In genomic region chr14:23400777-23401469, GRCm38 (mm10) we compare ENCODE assay signal across 9 mouse cellular contexts.
DNase-seq lines count a peak whose midpoint lies in the region; ATAC-seq and TF ChIP-seq lines count a peak whose summit lies in the region.
"Had no signal": no experiment of that assay in that cellular context is flagged by ENCODE, and none has a peak within 500 bp of the region (broad histone marks: within the 10 kb centered on the region; RNA-seq: fewer than 3 reads in every experiment).

No protein-coding gene starts in this region.

- no peaks in the 10 kb centered on the region for H3K36me3 ChIP-seq in liver, adult 2 months (ENCODE audit: control insufficient read depth, insufficient read depth, low read length)
- H3K36me3 ChIP-seq in liver, embryonic 12.5 days, result no peaks in the 10 kb centered on the region
- no peaks in the 10 kb centered on the region for H3K36me3 ChIP-seq in forebrain, embryonic 12.5 days (replicated peaks)
- no peaks in the 10 kb centered on the region for H3K36me3 ChIP-seq in midbrain, embryonic 12.5 days

- no peaks in the 10 kb centered on the region for H3K9me3 ChIP-seq in liver, embryonic 12.5 days (replicated peaks)
- H3K9me3 ChIP-seq in forebrain, embryonic 12.5 days, result no peaks in the 10 kb centered on the region
- H3K9me3 ChIP-seq in midbrain, embryonic 12.5 days, result no peaks in the 10 kb centered on the region

- WGBS in liver, adult 2 months, result 22% methylated on average over 6 of the region's 6 CpGs
- 16% methylated on average over 6 of the region's 6 CpGs for WGBS in liver, embryonic 12.5 days (ENCODE audit: insufficient replicate concordance)
- 17% methylated on average over 6 of the region's 6 CpGs for WGBS in forebrain, embryonic 12.5 days
- WGBS in midbrain, embryonic 12.5 days, result 16% methylated on average over 6 of the region's 6 CpGs

- H3K4me3 ChIP-seq in liver, adult 2 months (ENCODE audit: insufficient read depth, low read depth, low read length), result no peak overlapping the region
- H3K4me3 ChIP-seq in liver, embryonic 12.5 days, result no peak overlapping the region
- H3K4me3 ChIP-seq in forebrain, embryonic 12.5 days (replicated peaks), result no peak overlapping the region
- no peak overlapping the region for H3K4me3 ChIP-seq in midbrain, embryonic 12.5 days

- H3K27ac ChIP-seq in liver, adult 2 months (replicated peaks; ENCODE audit: insufficient read depth, low read depth, low read length), result no peak overlapping the region
- H3K27ac ChIP-seq in liver, embryonic 12.5 days, result no peak overlapping the region
- H3K27ac ChIP-seq in forebrain, embryonic 12.5 days, result no peak overlapping the region
- no peak overlapping the region for H3K27ac ChIP-seq in midbrain, embryonic 12.5 days (replicated peaks)
- H3K27ac ChIP-seq: macrophage had no signal

- H3K27me3 ChIP-seq in liver, adult 2 months (ENCODE audit: control insufficient read depth, insufficient read depth, low read length), result no peaks in the 10 kb centered on the region
- no peaks in the 10 kb centered on the region for H3K27me3 ChIP-seq in liver, embryonic 12.5 days (replicated peaks)
- H3K27me3 ChIP-seq in forebrain, embryonic 12.5 days, result peaks cover 20% of the 10 kb centered on the region
- H3K27me3 ChIP-seq in midbrain, embryonic 12.5 days, result peaks cover 4% of the 10 kb centered on the region; the same call in 1 of the 2 replicates

- no peaks in the 10 kb centered on the region for H3K79me2 ChIP-seq in liver, adult 2 months (ENCODE audit: control insufficient read depth, insufficient read depth, low read length)

- H3K4me1 ChIP-seq in liver, adult 2 months (ENCODE audit: control insufficient read depth, insufficient read depth, low read length), result no peaks in the 10 kb centered on the region
- H3K4me1 ChIP-seq in liver, embryonic 12.5 days, result no peaks in the 10 kb centered on the region
- no peaks in the 10 kb centered on the region; the same call in 1 of the 2 replicates for H3K4me1 ChIP-seq in forebrain, embryonic 12.5 days
- peaks cover 5% of the 10 kb centered on the region; the same call in 1 of the 2 replicates for H3K4me1 ChIP-seq in midbrain, embryonic 12.5 days

- peak; percentile 29; the same call in 1 of the 2 replicates for TF ChIP-seq CTCF in liver, adult 2 months (IDR thresholded peaks at IDR 0.05; ENCODE audit: low read depth, low read length)

- ATAC-seq in liver, embryonic 12.5 days, result no peak
- peak; percentile 83 for ATAC-seq in forebrain, embryonic 12.5 days (ENCODE audit: low FRiP score)
- ATAC-seq in midbrain, embryonic 12.5 days (ENCODE audit: low FRiP score, low read depth), result peak; percentile 68; the same call in 1 of the 2 replicates

- DNase-seq in liver, adult 2 months (ENCODE audit: extremely low read depth, low read depth, low spot score), result peak; percentile 10
- DNase-seq in brain, embryonic 18.5 days (ENCODE audit: low read depth, low spot score), result peak; percentile 73
- DNase-seq in hindlimb bud, embryonic 11.5 days (ENCODE audit: extremely low spot score, low read depth, low spot score), result peak; percentile 88
- DNase-seq in left cerebral cortex, adult 18-20 months (ENCODE audit: low spot score in 2 of 2), result peak; percentile 27 to 44
- peak; percentile 13 to 58 for DNase-seq in thymus, postnatal 10 days (ENCODE audit: low spot score in 2 of 2)

- no peak overlapping the region for H3K9ac ChIP-seq in liver, adult 2 months (ENCODE audit: low read depth, low read length)
- H3K9ac ChIP-seq in liver, embryonic 12.5 days, result no peak overlapping the region
- H3K9ac ChIP-seq in forebrain, embryonic 12.5 days, result no peak overlapping the region
- no peak overlapping the region for H3K9ac ChIP-seq in midbrain, embryonic 12.5 days (replicated peaks)

- TF ChIP-seq POLR2A in liver, adult 2 months (IDR thresholded peaks at IDR 0.05; ENCODE audit: extremely low read depth, insufficient read depth, low read length), result no peak

- no peak overlapping the region for H3K4me2 ChIP-seq in liver, embryonic 12.5 days
- no peak overlapping the region for H3K4me2 ChIP-seq in forebrain, embryonic 12.5 days
- no peak overlapping the region for H3K4me2 ChIP-seq in midbrain, embryonic 12.5 days (replicated peaks)

Comparison
In these comparisons a context has a peak if more than half of its experiments do, and no peak if none do; other contexts are left out.
1. DNase-seq: peak in every context shown above with its lines; median percentile 88 in hindlimb bud, embryonic 11.5 days; 73 in brain, embryonic 18.5 days; 36 in left cerebral cortex, adult 18-20 months; 36 in thymus, postnatal 10 days; 10 in liver, adult 2 months.